Mouse (Mus musculus) right cerebral cortex, postnatal 36 days (tissue): ENCODE measurements around the gene Vwc2.

ENCODE experiments used
- DNase-seq, 2 experiments: peaks; one replicate each; pipeline ENCODE4 v3.0.0; 2022; ENCODE audit warnings: low spot score in 2 of 2, mixed read lengths in 1 of 2

Vwc2 gene

GRCm38 (mm10) chr11:11242694-11243377 lies 128.8 kb downstream of the Vwc2 start:
- DNase-seq: no peak

DNA sequence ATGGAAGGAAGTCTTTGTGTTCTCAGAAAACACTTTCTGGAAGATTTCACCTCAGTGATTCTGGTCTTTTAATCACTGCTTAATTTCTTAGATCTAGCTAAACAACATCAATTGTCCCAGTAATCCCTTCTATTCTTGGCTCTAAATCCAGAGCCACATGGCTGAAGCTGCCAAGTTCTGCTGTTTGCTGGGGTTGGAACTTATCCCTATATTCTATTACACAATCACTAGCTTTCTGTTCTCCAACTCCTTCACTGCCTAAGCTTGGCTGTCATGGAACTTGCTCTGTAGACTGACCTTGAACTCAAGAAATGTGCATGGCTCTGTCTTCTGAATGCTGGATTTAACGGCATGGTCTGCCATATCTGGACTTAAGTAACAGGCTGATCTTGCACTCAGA lies 143.3 kb downstream of the Vwc2 start:
- DNase-seq: no peak

DNA sequence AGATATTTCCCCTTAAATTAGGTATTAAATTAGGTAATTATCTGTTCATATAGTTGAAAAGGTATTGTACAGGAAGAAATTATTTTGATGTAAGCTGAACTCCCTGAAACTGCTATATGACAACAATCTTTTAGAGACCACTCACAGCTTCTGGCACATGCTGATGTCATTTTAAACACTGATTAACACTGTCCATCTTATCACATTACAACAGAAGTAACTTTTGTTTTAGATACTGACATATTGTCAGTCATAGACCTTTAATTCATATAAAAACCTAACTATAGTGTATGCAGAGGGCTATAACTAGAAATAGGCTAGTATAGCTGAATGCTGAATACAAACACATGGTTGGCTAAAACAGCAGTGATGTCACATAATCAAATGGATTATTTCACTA lies 166.1 kb downstream of the Vwc2 start:
- DNase-seq: no peak

- no peak for DNase-seq
Observed at GRCm38 (mm10) chr11:11283512-11283911, 169.5 kb downstream of the Vwc2 start.
